Mouse (Mus musculus): ENCODE measurements around the gene Spats1.
"Not testable (repeated sequence)": the region's sequence is repeated elsewhere in the genome, so short reads cannot be mapped to it uniquely, and the experiment has no call there.

Spats1 gene

DNA sequence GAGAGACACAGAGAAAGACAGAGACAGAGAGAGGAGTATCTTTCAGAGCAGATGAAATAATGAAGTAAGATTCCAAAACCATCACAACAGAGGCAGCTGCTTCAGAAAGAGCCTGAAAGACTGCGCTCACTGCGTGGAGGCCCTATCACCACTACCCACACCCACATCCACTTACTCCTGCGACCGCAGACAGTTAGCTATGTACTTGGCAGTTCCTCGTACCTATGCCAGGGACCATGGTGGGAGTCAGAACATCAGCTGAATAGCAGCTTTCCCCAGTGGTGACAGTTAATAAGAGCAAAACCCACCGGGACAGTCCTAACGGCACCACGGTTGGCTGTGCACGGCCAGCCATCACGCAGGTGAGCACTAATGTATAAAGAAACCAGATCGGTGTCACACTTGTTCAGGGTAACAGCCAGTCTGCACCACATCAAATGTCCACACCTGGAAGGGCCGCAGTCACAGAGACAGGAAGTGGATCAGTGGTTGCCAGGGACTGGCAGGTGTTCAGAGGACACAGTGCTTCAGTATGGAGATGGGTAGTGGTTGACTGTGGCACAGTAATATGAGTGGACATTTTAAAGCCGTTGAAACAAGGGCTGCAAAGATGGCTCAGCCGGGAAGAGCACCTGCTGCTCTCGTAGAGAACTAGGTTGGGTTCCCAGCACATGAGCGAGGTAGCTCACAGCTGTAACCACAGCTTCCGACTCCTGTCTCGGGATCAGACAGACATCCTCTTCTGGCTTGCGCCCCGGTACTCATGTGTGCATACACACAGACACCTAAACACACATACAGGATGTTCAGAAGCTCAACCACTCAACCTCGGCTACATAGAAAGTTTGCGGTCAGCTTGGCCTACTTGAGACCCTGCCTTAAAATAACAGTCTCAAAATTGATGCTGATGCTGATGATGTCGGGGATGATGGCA is 13.4 kb upstream of the Spats1 start:
- no peak for DNase-seq

DNA sequence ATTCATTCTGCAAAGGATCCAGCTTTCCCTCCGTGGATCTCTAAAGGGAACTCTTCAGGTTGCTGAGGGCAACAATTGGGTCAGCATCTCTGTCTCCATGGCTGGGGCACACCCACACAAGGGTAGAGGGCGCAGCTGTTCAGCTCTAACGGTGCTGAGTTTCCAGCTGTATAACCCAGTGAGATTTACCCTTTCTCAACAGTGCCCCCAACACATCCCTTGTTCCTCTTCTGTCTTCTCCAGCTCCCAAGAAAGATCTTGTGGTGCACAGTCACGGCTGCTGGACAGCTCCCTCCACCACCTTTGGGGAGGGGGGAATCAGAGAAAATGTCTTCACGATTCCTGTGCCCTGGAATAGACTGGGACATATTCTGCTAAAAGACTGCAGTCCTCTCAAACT is 12.0 kb upstream of the Spats1 start:
- DNase-seq: no peak

DNA sequence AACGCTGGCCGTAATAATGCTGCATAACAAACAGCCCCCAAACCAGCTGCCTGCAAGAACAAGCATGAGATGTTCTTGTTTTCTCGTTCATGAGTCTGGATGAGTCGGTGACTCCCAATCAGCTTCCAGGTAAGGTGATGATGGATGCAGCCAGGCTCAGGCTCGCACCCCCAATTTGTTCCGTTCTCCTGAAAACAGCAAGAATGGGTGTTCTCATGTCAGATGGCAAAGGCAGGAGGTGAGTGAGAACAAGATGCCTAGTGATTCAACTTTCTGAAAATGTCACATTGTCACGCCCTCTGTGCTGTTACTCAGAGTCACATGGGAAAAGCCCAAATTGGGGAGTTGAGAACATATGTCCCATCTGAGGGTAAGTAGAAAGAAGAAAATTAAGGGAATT is 10.4 kb upstream of the Spats1 start:
- DNase-seq: peak; percentile 60

DNA sequence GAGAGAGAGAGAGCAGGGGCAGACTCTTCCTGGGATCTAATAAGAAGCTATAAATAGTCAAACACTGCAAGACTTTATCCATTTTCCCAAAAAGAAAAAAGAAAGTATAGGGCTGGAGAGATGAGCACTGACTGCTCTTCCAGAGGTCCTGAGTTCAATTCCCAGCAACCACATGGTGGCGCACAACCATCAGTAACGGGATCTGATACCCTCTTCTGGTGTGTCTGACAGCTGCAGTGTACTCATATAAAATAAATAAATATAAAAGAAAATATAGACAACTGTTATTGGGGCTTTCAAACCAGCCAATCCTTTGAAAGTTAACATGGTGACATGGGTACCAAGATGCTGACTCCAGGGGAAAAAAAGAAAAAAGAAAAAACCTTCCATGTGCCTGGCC is 5.2 kb upstream of the Spats1 start:
- no peak for DNase-seq

DNA sequence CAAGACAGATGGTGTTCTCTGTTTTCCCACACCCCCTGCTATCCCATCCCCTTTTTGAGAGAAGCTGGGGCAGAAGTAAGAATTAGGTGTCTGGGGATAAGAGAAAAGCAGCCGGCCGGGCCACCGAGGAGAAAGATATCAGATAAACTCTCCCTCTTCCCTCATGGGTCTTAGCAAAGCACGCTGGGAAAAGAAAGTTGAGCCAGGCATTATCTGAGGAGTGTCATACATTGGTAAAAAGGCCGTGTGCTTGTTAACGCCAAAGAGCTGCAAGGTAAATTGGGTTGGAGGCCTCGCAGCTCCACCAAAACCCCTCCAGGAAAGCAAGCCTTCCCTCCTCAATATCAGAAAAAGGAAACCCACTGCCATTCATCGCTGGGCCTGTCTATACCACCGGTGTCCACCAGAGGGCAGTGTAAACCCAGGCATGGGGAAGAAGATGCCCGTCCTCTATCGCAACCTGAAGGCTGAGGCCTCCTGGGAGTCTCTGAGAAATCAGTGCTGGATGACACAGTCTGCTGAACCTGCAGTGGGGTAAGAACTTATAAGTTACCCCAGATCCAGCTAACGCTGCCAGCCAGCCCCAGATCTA is 3.1 kb upstream of the Spats1 start:
- DNase-seq: peak; percentile 64

DNA sequence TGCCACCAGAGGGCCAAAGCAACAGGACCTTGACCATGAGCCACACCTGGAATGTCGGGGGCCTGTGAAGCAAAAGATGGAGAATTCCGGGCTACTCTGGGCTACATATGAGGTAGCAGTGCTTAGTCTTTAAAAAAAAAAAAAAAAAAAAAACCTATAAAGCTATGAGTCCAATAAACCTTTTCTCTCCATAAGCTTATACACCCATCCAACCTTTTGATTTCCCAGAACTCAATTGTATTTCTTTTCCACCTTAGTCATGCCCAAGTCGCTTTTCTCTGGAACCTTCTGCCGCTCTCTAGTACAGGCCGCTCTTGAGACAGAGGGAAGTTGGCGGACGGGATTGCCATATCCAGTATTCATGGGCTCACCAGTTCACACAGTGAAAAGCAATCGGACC is 1.1 kb downstream of the Spats1 start:
- no peak for DNase-seq

DNA sequence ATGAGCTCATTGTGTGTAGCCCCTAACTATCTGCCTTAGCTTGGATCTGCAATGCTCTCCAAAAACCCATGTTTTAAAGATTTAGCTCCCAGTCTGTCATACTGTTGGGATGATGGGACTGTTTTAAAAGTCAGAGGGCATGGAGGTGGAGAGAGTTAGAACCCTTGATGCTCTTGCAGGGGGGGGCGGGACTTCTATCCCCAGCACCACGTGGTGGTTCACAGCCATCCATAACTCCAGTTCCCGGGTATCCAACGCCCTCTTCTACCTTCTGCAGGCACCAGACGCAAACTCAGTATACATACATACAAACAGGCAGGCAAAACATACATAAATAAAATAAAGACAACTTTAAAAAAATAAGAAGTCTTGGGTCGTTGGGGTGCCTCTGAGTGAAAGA is 1.5 kb downstream of the Spats1 start:
- no peak for DNase-seq

DNA sequence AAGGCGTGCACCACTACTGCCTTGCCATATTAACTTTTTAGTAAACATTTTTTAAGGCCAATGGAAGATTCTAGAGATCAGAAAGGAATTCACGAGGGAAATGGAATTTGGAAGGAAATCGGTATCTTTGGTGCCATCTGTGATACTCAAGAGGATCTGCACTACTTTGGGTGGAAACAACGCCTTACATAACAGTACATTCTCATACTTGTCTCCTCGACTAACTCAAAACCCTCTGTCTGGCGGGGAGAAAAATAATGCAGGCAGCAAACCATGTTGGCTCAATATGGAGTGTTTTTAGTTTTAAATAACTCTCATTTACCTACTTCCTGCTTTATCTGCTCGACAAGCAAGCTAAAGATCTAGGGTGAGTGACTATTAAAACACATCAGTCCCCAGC is 4.5 kb downstream of the Spats1 start:
- no peak for DNase-seq

DNA sequence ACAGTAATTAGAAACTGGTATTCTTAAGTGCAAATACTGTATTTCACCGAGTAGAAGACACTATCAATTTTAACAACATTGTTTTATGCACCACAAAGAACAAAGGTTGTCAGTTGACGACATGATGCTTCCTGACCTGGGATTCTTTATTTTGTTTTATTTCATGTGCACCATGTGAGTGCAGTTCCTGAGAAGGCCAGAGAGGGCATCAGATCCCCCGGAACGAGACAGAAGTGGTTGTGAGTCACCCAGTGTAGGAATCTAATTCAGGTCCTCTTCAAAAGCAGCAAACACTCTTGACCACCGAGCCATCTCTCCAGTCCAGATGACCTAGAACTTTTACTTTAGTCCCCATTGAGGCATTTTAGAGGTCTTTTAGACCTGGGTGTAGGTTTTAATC is 6.9 kb downstream of the Spats1 start:
- no peak for DNase-seq

DNA sequence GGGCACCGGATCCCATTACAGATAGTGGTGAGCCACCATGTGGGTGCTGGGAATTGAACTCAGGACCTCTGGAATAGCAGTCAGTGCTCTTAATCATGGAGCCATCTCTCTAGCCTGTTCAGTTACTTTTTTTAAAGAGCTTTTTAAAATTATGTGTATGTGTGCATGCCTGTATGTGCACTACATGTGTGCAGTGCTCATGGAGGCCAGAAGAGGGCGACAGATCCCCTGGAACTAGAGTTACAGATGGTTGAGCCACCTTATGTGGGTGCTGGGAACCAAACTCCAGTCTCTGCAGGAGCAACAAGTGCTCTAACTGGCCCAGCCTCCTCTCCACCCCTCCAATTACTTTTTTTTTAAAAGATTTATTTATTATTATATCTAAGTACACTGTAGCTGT is 8.5 kb downstream of the Spats1 start:
- DNase-seq: no peak

DNA sequence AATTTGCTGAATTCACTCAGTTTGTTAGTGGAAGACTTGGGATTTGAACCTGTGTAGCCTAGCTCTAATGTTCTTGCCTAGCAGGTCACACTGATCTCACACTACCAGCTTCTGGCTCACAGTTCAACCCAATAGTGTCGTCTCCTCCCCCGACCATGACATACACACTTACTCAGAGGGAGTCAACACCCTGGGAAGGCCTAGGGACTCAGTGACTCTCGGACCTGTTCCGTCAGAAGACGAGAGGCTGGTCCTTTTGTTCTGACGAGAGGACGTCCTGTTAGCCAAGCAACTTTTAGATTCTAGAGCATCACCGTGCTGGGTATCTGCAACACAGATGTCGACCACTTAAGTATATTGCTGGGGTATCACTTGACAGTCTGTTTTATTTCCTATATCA is 11.0 kb downstream of the Spats1 start:
- DNase-seq: no peak

DNA sequence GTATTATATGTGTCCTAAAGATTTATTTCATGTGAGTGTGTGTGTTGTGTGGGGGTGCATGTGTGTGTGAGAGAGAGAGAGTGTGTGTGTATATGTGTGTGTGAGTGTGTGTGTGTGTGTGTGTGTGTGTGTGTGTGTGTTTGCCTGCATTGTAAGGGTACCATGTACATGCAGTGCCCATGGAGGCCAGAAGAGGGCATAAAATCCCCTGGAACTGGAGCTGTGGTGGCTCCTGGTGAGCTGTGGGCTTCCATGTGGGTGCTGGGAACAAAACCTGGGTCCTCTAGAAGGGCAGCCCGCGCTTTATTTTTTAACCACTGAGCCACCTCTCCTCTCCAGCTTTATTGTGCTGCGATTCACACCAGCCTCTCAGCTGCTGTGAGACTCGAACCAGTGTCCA is 12.7 kb downstream of the Spats1 start:
- DNase-seq: no peak

DNA sequence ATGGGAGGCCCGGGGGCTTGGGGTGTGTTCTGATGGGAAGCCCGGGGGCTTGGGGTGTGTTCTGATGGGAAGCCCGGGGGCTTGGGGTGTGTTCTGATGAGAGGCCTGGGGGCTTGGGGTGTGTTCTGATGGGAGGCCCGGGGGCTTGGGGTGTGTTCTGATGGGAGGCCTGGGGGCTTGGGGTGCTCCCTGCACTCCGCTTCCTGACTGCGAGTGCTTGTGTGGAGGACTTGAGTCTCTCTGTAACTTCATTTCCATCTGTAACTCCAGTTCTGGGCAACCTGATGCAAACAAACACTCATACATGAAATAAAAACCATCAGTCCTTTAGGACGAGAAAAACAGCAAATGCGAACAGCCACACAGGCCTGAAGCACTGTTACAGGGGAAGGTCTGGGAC is 16.2 kb downstream of the Spats1 start:
- DNase-seq: no peak

DNA sequence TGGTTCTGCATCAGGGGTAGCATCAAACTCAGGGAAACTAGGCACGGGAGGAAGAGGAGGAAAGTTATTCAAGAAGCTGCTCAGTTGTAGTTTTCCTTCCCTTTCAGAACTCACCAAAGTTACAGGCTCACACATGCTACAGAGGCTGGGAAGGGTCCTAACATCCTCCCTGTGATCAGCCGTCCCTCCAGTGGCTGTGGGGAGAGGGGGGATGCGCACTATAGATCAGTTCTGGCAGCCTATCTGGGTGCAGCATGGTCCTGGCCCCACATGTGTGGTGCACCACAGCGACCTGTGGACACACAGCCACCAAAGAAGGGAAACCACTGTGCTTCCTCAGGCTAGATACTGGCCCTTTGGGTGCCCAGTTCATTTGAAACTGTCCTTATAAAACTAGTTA is 16.7 kb downstream of the Spats1 start:
- DNase-seq: no peak

DNA sequence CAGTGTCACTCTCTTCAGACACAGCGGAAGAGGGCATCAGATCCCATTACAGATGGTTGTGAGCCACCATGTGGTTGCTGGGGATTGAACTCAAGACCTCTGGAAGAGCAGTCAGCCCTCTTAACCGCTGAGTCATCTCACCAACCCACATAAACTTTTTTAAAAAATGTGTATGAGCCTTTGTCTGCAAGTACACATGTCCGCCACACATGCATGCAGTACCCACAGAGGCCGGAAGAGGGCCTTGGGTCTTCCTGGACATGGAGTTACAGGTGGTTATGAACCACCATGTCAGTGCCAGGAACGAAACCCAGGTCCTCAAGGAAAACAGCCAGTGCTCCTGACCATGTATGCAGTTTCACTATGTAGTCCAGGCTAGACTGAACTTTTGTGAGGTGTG is 17.7 kb downstream of the Spats1 start:
- DNase-seq: no peak

DNA sequence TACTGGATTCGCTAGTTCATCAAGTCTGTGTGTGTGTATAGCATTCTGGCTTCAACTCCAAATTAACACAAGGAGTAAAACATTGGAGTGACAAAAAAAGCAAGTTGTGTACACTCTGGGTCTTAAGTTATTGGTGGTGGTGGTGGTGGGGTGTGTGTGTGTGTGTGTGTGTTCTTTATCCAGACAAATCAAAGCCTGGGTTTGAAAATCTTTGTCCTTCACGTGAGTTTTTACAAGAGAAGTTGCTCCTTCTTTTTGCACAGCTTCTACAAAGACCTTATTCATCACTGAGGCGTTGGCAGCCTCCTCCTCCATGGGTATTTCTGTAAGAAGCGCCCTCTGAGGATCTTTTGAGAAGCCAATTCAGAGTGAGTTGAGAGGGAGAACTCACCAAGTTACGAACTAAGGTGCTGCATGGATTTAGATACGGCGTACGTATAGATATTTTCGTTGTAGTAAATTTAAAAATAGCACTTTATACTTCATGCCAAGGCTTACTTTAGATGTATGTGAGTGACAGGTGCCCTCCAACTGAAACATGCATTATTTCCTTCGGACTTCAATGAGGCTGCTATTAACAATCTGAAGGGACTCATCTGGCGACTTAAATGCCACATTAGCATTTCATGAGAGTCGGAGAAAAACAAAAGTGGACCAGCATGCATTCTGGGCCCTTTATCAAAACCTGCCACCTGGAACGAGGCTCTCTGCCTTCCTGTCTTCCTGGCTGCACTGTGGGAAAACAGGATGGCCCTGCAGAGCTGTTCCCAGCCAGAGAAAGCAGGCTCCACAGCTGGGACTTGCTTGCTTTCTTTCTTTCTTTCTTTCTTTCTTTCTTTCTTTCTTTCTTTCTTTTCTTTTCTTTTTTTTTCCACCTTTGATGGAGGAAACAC is 18.7 kb downstream of the Spats1 start:
- no peak for DNase-seq

DNA sequence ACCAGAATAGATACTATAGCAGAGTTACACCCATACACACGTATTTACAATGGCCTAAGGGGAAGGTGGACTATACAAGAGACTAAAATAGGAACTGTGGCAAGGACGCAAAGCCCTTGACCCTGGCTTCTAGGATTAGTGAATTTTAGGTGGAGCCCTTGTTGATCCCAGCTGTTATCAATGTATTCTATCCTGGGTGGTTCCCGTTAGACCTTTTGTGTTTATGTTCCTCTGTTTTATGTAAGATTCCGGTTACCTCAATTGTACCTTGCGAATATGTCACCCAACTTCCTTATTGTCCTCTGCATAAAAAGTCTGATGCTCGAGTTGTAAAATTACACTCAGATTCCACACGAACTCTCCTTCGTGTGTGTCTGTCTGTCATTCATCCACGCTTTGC is 19.4 kb downstream of the Spats1 start:
- not testable (repeated sequence) for DNase-seq

DNA sequence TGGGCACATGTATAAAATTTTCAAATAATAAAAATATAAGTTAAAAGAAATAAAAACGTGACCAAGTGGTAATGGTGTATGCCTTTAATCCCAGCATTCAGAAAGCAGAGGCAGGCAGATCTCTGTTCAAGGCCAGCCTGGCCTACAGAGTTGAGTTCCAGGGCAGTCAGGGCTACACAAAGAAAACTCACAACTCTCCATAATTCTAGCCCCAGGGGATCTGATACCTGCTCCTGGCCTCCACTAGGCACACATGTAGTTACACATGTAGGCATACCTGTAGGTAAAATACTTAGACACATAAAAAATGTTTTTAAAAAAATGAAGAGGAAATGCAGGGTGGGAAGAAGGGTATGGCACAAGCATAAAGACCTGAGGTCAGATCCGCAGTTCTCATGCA is 20.4 kb downstream of the Spats1 start:
- no peak for DNase-seq

DNA sequence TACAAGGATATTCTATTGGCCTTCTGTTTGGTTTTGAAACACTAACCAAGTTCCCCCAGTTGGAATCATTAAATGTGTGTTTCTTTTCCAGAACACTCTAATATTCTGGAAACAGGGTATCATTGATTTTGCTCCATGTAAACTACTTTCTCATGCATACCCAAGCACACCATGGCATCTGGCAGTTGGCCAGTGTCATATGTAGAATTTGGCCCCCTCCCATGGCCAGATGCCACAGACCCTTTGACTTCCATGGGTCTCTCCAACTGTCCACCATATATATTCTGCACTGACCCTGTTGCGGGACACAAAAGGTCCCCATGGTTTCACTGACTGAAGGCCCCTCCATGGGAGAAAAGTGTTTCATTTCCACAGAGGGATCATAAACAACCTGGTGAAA is 22.9 kb downstream of the Spats1 start:
- DNase-seq: no peak

DNA sequence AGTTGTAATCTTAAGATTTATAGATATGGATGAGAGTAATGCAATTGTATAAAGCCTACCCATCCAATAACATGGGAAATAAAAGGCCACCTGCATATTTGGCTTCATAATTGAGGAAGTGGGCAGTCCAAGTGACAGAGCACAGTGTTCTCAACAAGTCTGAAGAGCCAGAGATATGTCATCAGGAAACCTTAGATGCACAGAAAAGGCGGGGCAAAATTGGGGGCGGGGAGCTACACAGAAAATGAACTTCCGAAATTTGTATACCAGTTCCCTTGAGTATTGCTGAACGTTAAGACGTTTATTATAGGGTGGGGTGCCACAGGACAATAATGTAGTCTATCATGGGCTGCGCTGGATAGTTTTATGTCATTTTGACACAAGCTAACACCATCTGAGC is 25.1 kb downstream of the Spats1 start:
- DNase-seq: no peak

DNA sequence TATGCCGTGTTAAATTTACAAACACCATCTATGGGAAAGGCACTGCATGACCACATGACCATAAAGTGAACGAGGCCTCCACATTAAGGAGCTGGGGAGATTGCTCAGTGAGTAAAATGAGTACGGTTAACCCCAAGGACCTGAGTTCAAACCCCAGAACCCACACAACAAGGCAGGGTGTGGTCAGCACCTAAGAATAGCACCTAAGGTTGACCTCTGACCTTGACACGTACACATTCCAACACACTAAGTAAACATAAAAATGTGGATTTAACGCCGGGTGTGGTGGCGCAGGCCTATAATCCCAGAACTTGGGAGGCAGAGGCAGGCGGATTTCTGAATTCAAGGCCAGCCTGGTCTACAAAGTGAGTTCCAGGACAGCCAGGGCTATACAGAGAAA is 25.6 kb downstream of the Spats1 start:
- no peak for DNase-seq

DNA sequence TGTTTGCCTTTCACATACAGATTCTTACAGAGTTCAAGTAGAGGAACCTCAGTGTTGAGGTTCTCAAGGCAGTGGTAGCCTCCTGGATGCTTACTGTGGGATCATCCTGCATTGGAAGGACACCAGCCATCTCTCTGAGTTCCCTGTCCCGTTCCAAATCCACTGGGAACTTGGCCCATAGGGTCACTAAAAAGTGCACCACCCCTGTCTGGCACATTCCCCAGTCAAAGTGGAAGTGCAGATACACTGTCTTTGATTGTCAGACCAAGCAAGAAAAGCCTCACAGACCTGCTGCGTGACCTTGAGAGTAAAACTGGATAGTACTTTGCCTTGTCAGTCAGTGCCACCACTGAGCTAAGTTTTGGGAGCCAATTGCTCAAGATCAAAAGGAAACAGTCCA is 28.2 kb downstream of the Spats1 start:
- no peak for DNase-seq

DNA sequence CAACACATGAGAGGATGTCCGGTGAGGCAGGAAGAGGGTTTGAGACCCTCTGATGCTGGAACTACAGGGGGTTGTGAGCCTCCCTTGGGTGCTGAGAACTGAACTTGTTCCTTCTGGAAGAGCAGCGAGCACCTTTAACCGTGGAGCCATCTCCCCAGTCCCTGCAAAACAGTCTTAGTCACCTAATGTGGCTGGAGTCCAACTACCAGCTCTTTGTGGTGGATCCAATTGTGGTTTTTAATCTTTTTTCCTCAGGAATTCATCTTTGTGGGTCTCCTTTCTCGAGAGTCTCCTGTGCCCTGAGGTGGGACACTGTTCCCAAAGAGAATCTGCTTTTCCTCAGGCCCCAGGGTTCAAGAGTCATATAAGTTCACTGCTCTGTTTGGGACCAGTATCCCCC is 29.3 kb downstream of the Spats1 start:
- no peak for DNase-seq

DNA sequence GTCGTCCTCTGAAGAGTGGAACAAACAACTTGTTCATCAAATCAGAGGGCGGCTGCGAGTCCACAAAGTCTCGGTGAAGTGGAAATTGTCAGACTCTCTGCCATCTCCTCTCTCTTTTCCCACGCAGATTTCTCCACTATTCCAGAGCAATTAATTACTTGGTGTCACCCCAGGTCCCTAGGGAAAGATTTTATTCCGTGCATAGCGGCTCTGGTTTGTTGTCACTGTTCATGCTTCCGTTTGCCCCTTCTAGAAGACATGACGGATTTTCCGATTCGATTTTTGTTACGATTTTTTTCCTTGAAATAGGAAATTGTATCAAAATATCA is 41.0 kb downstream of the Spats1 start:
- no peak for DNase-seq
